Mouse (Mus musculus) splenic B cell, adult 2 months (primary cell): ENCODE measurements around the gene Dmrta2.

Experiments
- DNase-seq: peaks from one replicate; pipeline ENCODE4 v3.0.0-alpha.2; 2011; ENCODE audit warnings: low read depth, low spot score
- H3K27me3 ChIP-seq: 2 replicates; pipeline ENCODE4 v1.6.1; 2012; ENCODE audit warnings: mild to moderate bottlenecking, low read length, moderate library complexity, mixed read lengths; ENCODE audit not compliant: control insufficient read depth, poor library complexity, insufficient read depth, severe bottlenecking
- H3K36me3 ChIP-seq: 2 replicates; pipeline ENCODE4 v1.6.1; 2012; ENCODE audit warnings: mild to moderate bottlenecking, low read length, moderate library complexity, mixed read lengths; ENCODE audit not compliant: control insufficient read depth, poor library complexity, insufficient read depth, severe bottlenecking

Dmrta2 gene

DNA sequence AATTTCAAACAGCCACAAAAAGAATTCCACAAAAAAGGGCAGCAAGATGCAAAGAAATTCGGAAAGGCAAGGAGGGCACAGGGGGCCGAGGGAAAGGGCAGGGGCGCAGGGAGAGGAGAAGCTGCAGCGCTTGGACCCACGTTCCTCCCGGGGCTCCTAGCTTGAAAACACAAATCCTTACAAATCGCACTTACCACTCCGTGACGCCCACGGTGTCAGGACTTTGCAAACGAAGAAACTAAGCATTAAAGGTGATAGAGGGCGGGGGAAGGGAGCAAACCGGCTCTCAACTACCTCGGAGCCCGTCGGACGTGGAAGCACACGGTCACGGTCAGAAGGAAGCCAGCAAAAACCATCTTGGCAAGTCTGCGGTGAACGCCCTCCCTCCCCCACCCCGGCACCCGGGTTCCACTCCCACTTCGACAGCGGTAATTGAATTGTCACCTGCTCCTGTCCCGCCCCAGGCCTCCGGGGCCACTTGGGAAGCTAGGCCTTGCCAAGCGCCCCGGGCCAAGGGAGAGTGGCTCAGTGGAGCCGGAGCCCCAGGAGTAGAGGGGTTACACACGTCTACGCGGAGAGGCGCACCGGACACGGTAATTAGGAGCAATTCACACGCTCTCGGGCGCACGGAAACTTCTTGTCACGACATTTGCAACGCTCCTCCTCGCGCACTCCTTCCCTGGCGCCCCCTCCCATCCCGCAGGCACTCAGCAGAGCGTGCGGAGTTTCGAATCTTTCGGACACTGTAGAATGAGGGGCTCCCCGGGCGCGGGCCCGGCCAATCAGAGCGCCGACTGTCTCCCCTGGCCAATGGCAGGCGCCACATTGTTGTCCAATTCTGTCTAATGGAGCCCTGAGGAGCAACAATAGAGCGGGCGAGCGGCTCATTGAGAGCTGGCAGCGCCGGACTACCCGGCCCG lies at the start of gene Dmrta2:
Gene Dmrta2 (plus strand): TSS at position 906 of the 920 bp plus-strand sequence.
- DNase-seq = no peak
- Histone ChIP-seq H3K36me3 (no peaks in the 10 kb centered on the region), H3K27me3 (no peaks in the 10 kb centered on the region; the same call in none of the 2 replicates)

DNA sequence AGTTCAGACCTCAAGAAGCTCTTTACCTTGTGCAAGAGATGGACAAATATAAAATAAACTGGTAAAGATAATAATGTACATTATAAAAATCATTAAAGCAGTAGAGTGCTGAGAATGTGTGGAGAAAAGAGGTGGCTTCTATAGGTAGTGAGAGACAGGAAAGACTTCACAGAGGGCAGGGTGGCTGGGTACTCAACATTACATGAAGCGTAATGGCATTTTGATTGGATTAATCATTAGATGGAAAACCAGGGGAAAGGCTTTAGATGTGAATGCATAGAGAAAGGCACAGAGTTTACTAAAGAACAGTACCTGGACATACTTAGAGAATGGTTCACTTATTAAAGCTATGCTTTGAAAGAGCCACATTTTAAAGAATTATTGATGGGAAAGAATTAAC lies 48.8 kb upstream of the Dmrta2 start:
- no peaks in the 10 kb centered on the region for H3K36me3 ChIP-seq
- H3K27me3 ChIP-seq = no peaks in the 10 kb centered on the region

DNA sequence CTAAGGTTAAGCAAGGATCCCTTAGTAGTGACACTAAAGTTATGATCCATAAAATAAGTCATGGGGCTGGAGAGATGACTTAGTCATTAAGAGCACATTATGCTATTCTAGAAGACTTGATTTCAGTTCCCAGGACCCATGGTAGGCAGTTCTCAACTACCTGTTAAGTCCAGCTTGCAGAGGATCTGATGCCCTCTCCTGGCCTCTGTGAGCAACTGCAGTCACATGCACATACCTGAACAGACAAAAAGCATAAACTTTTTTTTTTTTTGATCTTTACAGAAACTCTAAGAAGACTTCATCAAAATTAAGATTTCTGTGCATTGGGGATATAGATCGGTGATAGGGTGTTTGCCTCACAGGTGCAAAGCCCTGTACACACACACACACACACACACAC lies 47.4 kb upstream of the Dmrta2 start:
- Histone ChIP-seq H3K27me3 (no peaks in the 10 kb centered on the region), H3K36me3 (no peaks in the 10 kb centered on the region)
- DNase-seq = peak; percentile 29

More for the DNA sequence above, 48.8 kb upstream of the Dmrta2 start:
- no peak for DNase-seq

- H3K36me3 ChIP-seq = no peaks in the 10 kb centered on the region
- H3K27me3 ChIP-seq = no peaks in the 10 kb centered on the region
- no peak for DNase-seq
Observed at GRCm38 (mm10) chr4:109930935-109931334, 46.9 kb upstream of the Dmrta2 start.

DNA sequence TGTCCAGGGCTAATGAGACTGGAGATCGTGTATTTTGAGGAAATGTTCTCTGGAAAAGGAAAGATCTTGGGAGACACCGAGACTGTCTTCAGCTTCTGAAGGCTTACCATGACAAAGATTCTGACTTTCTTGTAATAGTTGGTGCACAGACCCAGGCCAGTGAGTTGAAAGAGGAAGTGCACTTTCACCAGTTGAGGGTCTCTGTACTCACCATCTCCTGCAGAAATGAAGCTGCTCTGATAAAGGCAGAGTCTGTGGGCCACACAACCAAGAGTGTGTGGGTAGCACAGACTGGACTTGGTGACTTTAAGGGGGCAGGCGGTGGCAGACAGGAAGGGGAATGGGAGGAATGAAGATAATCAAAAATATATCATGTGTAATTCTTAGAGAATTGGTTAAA lies 41.3 kb upstream of the Dmrta2 start:
- Histone ChIP-seq H3K36me3 (no peaks in the 10 kb centered on the region), H3K27me3 (no peaks in the 10 kb centered on the region)
- no peak for DNase-seq

GRCm38 (mm10) chr4:109939291-109939690 lies 38.6 kb upstream of the Dmrta2 start:
- H3K27me3 ChIP-seq = no peaks in the 10 kb centered on the region
- no peaks in the 10 kb centered on the region for H3K36me3 ChIP-seq
- DNase-seq = no peak

DNA sequence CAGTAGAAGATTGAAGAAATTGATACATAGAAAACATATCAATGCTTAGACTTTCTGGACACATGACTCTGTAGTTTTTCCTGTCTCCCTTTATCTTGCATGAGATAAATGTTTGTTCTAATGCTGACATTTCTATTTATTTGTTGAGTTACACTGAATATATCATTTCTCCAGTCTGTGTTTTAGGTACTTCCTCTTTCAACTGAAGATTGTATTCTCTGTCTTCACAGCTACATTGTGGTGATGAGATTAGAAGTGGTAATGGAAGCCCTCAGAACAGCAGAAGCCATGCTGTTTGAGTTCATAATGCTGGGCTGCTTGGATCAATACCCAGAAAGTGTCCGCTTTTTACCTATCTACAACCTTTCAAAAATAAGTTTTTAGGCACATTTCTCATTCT lies 32.3 kb upstream of the Dmrta2 start:
- no peak for DNase-seq
- H3K36me3 ChIP-seq = no peaks in the 10 kb centered on the region
- H3K27me3 ChIP-seq = no peaks in the 10 kb centered on the region

DNA sequence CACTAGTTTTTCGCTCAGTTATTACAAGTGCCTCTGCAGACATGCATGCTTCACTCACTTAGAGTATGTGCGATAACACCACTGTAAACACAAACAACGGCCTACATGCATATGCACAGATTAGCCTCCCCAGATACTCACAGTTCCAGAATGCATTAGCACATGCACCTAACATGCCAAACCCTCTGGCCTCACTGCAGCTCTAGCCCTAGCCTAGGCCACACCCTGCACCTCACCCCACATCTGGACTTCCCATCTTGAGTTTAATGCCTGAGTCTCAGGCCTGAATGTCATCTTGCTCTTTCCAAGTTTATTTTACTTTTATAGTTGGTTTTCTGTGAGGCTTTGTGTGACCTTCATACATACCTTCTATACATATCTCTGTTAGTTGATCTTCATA lies 28.5 kb upstream of the Dmrta2 start:
- no peak for DNase-seq
- Histone ChIP-seq H3K36me3 (no peaks in the 10 kb centered on the region), H3K27me3 (no peaks in the 10 kb centered on the region)

DNA sequence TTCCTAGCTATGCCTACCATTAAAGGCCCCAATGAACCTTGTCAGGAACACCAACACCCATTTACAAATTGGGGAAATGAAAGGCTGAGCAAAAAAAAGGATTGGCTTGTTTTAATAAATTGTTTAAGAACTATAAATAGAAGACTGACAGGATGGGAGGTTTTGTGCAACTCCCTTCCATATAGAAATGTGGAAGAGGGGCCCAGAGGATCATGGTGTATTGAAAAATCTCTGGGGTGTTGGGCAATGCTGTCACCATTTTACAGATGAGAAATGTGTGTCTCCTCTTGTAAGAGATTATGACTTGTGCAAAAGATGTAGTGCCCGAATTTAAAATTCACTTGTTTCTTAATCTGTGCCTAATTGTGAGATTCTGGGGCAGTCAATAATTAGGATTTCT lies 24.3 kb upstream of the Dmrta2 start:
- no peaks in the 10 kb centered on the region for H3K36me3 ChIP-seq
- DNase-seq = no peak

GRCm38 (mm10) chr4:109960201-109960935 lies 17.5 kb upstream of the Dmrta2 start:
- H3K36me3 ChIP-seq = 0 out of 2 replicates have a peak, but pooled peaks cover 3% of the 10 kb centered on the region

More for the DNA sequence above, 24.3 kb upstream of the Dmrta2 start:
- no peaks in the 10 kb centered on the region for H3K27me3 ChIP-seq

DNA sequence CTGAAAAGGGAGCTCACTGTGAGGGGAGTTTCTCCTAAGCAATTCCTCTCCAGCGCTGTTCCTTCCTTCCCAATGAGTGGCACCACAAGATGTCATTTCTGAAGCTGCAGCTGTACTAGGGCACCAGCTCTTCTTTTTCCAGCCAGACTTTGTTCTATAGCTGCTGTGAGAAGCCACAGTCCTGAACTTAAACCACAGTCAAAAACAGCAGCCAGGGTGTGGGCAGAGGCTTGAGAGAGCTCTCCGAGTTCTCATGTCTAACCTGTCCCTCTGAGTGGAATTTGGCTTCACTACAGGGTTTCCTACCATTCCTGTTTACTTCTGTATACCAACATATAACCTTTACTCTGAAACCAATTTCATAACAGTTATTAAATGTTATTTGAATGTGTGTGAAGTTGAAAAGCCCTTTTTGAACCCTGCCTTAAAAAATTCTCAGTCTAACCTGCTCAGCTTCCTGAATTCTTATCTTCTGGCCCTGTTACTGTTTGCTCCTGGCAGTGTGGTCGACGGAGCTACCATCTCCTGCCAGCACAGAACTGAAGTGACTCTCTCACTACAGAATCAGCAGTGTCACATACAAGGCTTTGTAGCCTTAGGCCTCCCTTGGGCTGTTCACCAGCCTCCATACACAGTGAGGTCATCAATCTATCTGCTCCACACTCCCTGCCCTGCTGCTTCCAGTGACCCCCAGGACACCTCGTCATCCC lies 14.1 kb upstream of the Dmrta2 start:
- DNase-seq = no peak
- Histone ChIP-seq H3K36me3 (0 out of 2 replicates have a peak, but pooled peaks cover 3% of the 10 kb centered on the region), H3K27me3 (no peaks in the 10 kb centered on the region)

More at GRCm38 (mm10) chr4:109960201-109960935, 17.5 kb upstream of the Dmrta2 start:
- no peaks in the 10 kb centered on the region for H3K27me3 ChIP-seq
- no peak for DNase-seq

- Histone ChIP-seq H3K36me3 (no peaks in the 10 kb centered on the region), H3K27me3 (no peaks in the 10 kb centered on the region)
- DNase-seq = no peak
Observed at GRCm38 (mm10) chr4:109969561-109969960, 8.3 kb upstream of the Dmrta2 start.

DNA sequence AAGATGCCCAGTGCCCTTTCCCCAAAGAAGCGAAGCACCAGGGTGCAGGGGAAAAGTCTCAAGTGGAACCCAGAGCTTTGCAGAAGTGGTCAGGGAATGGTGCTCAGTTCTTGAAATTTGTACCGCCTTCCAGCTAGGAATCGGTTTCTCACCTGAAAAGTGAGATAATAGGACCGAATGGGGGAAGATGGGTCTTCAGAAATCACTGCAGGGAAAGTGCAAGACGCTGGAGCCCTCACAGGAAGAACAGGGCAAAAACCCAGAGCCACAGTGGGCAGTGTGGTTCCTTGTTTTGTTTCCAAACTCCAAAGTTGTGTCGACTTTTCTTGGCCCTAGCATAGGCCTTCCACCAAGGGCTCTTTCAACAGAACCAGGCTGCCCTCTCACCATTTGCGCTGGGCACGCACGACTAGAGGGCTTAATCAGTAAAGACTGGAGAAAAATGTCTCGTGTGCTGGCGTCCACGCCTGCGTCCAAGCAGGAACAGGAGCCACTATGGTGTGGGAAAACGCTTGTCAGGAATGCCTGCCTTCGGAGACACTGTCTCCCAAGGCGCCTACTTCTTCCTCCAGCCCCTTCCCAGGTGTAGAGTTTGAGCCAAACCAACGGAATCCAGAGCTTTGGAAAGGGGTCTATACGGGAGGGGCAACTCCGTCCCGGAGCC lies 3.7 kb upstream of the Dmrta2 start:
- DNase-seq = no peak
- no peaks in the 10 kb centered on the region for H3K36me3 ChIP-seq
- no peaks in the 10 kb centered on the region; the same call in none of the 2 replicates for H3K27me3 ChIP-seq

GRCm38 (mm10) chr4:109974655-109975380 lies 3.0 kb upstream of the Dmrta2 start:
- DNase-seq = no peak
- Histone ChIP-seq H3K36me3 (no peaks in the 10 kb centered on the region), H3K27me3 (no peaks in the 10 kb centered on the region; the same call in none of the 2 replicates)
